Mouse (Mus musculus): ENCODE data around the gene Grid1. TPM values are rescaled to one million over a fixed set of nuclear protein-coding genes. Genes with fewer than 3 reads are reported as not detected.

The Grid1 gene
- polyA plus RNA-seq, 1 experiment, result 1.3 TPM

DNA sequence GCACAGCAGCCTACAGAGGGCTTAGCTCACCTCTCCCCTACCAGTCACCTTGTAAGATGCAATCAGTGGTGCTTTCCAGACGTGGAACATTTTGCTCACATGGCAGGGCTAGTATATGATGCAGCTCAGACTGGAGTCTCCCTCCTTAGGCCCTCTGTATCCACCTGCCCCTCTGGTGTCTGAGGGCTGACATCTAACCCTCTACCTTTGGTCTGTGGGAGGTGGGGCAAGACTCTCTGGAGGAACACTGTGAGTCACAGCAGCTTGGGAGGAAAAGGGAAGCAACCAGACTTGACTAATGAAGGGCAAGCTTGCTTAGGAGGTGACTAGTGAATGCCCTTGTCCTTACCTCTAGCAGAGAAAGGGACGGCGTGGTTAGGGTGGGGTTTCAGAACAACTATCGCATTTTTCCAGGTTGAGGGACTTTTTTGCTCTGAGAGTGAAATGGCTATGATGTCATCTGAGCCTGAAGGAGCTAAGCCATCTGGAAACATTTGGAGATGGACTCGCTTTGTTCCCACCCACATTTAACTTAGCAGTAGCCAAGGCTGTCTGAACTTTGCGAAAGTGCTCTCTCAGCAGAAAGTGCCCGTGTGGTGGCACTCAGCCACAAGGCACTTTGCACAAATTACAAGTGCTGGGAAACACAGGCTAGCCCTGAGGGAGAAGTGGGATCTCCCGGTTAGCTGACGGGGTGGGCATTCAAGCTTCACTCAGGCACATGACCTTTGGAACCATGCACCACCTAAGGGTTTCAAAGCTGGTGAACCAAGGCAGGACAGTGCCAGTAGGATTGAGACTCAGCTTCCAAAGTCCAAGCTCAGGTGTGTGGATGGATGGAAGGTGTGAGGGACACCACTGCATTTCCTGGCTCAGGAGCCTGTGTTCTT, 41.2 kb downstream of the Grid1 start:
- H3K36me3 ChIP-seq (ENCODE audit: control insufficient read depth, insufficient read depth, low read length), result no peaks in the 10 kb centered on the region
- peaks cover 8% of the 10 kb centered on the region; the same call in 1 of the 2 replicates for H3K4me1 ChIP-seq (ENCODE audit: control insufficient read depth, insufficient read depth, low read length)
- no peaks in the 10 kb centered on the region for H3K27me3 ChIP-seq (replicated peaks; ENCODE audit: control insufficient read depth, insufficient read depth, low read length)
- peak; percentile 85 for DNase-seq
- H3K4me3 ChIP-seq (ENCODE audit: insufficient read depth, low read depth, low read length), result no peak overlapping the region
- peak overlapping the region; percentile 51 for H3K27ac ChIP-seq (ENCODE audit: insufficient read depth, low read depth, low read length)
- 48% methylated on average over 9 of the region's 9 CpGs for WGBS
- TF ChIP-seq CTCF (conservative IDR thresholded peaks at IDR 0.05; ENCODE audit: insufficient read depth, insufficient read length, low read depth, low read length), result no peak
- TF ChIP-seq POLR2A (IDR thresholded peaks at IDR 0.05; ENCODE audit: low read depth, low read length), result no peak

- Histone ChIP-seq H3K27me3 (replicated peaks; ENCODE audit: control insufficient read depth, insufficient read depth, low read length) (no peaks in the 10 kb centered on the region), H3K4me3 (ENCODE audit: insufficient read depth, low read depth, low read length) (no peak overlapping the region), H3K36me3 (ENCODE audit: control insufficient read depth, insufficient read depth, low read length) (no peaks in the 10 kb centered on the region), H3K27ac (ENCODE audit: insufficient read depth, low read depth, low read length) (no peak overlapping the region), H3K4me1 (ENCODE audit: control insufficient read depth, insufficient read depth, low read length) (no peaks in the 10 kb centered on the region)
- TF ChIP-seq POLR2A (IDR thresholded peaks at IDR 0.05; ENCODE audit: low read depth, low read length), result no peak
- no peak for TF ChIP-seq CTCF (conservative IDR thresholded peaks at IDR 0.05; ENCODE audit: insufficient read depth, insufficient read length, low read depth, low read length)
- peak; percentile 33 for DNase-seq
- 28% methylated on average over 5 of the region's 5 CpGs for WGBS
These were observed 47.4 kb downstream of the Grid1 start for GRCm38 (mm10) chr14:34867266-34867665.

DNA sequence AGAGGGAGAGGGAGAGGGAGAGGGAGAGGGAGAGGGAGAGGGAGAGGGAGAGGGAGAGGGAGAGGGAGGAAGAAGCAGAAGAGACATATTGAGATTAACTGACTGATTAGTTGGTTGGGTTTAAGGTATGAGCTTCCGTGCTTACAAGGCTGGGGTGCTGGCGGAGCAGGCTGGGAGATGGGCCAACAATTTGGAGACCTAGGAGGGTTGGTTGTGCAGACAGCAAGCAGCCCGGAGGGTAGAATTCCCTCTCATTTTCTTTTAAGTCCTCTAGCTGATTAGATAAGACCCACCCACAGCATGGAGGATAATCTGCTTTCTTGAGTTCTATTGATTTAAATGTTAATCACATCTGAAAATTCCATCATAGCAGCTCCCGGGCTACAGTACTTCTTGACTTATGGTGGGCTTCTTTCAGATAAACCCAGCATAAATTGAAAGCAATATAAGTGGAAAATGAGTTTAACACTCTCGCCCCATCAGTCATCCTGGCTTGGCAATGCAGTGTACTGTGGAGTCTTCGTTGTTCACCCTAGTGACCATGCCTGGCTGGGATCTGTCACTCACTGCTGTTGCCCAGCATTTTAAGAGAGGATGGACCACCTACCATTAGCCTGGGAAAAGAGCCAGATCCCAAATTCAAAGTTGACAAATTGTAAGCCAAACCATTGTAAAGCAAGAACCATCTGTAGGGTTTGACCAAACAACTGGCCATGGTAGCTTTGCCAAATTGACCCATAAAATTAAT, 48.8 kb downstream of the Grid1 start:
- DNase-seq, result no peak
- Histone ChIP-seq H3K4me3 (ENCODE audit: insufficient read depth, low read depth, low read length) (no peak overlapping the region), H3K36me3 (ENCODE audit: control insufficient read depth, insufficient read depth, low read length) (no peaks in the 10 kb centered on the region), H3K27me3 (replicated peaks; ENCODE audit: control insufficient read depth, insufficient read depth, low read length) (no peaks in the 10 kb centered on the region), H3K27ac (ENCODE audit: insufficient read depth, low read depth, low read length) (no peak overlapping the region), H3K4me1 (ENCODE audit: control insufficient read depth, insufficient read depth, low read length) (no peaks in the 10 kb centered on the region)
- WGBS, result 83% methylated on average over 6 of the region's 6 CpGs
- TF ChIP-seq CTCF (conservative IDR thresholded peaks at IDR 0.05; ENCODE audit: insufficient read depth, insufficient read length, low read depth, low read length) (no peak), POLR2A (IDR thresholded peaks at IDR 0.05; ENCODE audit: low read depth, low read length) (no peak)

GRCm38 (mm10) chr14:34879996-34880395, 60.1 kb downstream of the Grid1 start:
- no peak overlapping the region for H3K4me3 ChIP-seq (ENCODE audit: insufficient read depth, low read depth, low read length)
- 31% methylated on average over 6 of the region's 6 CpGs for WGBS
- H3K36me3 ChIP-seq (ENCODE audit: control insufficient read depth, insufficient read depth, low read length), result no peaks in the 10 kb centered on the region
- peak; percentile 48 for DNase-seq
- H3K4me1 ChIP-seq (ENCODE audit: control insufficient read depth, insufficient read depth, low read length), result peaks cover 23% of the 10 kb centered on the region
- H3K27me3 ChIP-seq (replicated peaks; ENCODE audit: control insufficient read depth, insufficient read depth, low read length), result no peaks in the 10 kb centered on the region
- peak overlapping the region; percentile 81; the same call in 1 of the 2 replicates for H3K27ac ChIP-seq (ENCODE audit: insufficient read depth, low read depth, low read length)
- no peak for TF ChIP-seq POLR2A (IDR thresholded peaks at IDR 0.05; ENCODE audit: low read depth, low read length)
- TF ChIP-seq CTCF (conservative IDR thresholded peaks at IDR 0.05; ENCODE audit: insufficient read depth, insufficient read length, low read depth, low read length), result no peak

- Histone ChIP-seq H3K4me1 (ENCODE audit: control insufficient read depth, insufficient read depth, low read length) (peaks cover 23% of the 10 kb centered on the region), H3K27me3 (replicated peaks; ENCODE audit: control insufficient read depth, insufficient read depth, low read length) (no peaks in the 10 kb centered on the region), H3K4me3 (ENCODE audit: insufficient read depth, low read depth, low read length) (no peak overlapping the region), H3K27ac (ENCODE audit: insufficient read depth, low read depth, low read length) (peak overlapping the region; percentile 81), H3K36me3 (ENCODE audit: control insufficient read depth, insufficient read depth, low read length) (no peaks in the 10 kb centered on the region)
- 14% methylated on average over 8 of the region's 8 CpGs for WGBS
- no peak for TF ChIP-seq POLR2A (IDR thresholded peaks at IDR 0.05; ENCODE audit: low read depth, low read length)
- TF ChIP-seq CTCF (conservative IDR thresholded peaks at IDR 0.05; ENCODE audit: insufficient read depth, insufficient read length, low read depth, low read length), result no peak
- DNase-seq, result peak; percentile 83
These were observed 60.8 kb downstream of the Grid1 start for GRCm38 (mm10) chr14:34880431-34881421.

GRCm38 (mm10) chr14:34884194-34884593, 64.3 kb downstream of the Grid1 start:
- 91% methylated on average over 11 of the region's 11 CpGs for WGBS
- no peak for DNase-seq
- Histone ChIP-seq H3K27me3 (replicated peaks; ENCODE audit: control insufficient read depth, insufficient read depth, low read length) (no peaks in the 10 kb centered on the region), H3K36me3 (ENCODE audit: control insufficient read depth, insufficient read depth, low read length) (no peaks in the 10 kb centered on the region), H3K27ac (ENCODE audit: insufficient read depth, low read depth, low read length) (no peak overlapping the region), H3K4me1 (ENCODE audit: control insufficient read depth, insufficient read depth, low read length) (peaks cover 18% of the 10 kb centered on the region), H3K4me3 (ENCODE audit: insufficient read depth, low read depth, low read length) (no peak overlapping the region)
- TF ChIP-seq POLR2A (IDR thresholded peaks at IDR 0.05; ENCODE audit: low read depth, low read length) (no peak), CTCF (conservative IDR thresholded peaks at IDR 0.05; ENCODE audit: insufficient read depth, insufficient read length, low read depth, low read length) (no peak)

Measured in kidney, adult 2 months (tissue).